Mouse (Mus musculus): ENCODE results near the gene Ubxn10. TPM values are rescaled to one million over a fixed set of nuclear protein-coding genes. Genes with fewer than 3 reads are reported as not detected.

Ubxn10 gene
- polyA plus RNA-seq, 1 experiment from 2014 or later, result 0.83 TPM

DNA sequence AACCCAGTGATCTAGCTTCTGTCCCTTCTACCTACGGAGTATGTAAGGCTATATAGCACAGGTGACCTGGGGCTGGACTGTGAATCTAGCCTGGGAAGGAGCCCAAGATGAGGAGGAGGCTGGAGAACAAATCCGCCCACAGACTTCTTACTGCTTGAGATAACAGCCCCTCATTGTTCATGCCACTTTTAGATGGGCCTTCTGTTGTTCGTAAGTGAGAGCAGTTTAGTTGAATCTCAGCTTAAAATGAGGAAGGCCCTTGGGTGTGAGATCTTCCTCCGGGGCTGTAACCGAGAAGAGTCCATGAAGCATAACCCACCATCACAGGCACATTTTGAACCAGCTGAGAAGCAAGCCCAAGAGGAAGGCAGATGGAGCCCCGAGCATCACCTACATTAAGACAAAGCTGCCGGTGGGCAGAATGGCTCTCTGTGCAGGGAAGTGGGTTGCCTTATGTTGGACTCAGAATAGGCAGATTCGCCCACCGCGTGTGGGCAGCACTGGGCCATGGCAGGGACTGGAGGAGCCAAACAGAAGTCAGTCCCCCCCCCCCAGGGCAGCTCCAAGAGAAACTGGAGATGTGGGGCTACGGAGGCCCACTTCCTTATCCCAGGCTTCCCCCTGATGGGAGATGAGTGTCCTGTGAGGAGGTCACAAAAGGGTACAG is 76.9 kb downstream of the Ubxn10 start:
- H3K27me3 ChIP-seq (replicated peaks; ENCODE audit: control insufficient read depth, insufficient read depth, low read length), result no peaks in the 10 kb centered on the region
- H3K4me1 ChIP-seq (replicated peaks; ENCODE audit: control insufficient read depth, insufficient read depth, low read length), result no peaks in the 10 kb centered on the region
- H3K9ac ChIP-seq (ENCODE audit: low read depth, low read length), result no peak overlapping the region
- H3K27ac ChIP-seq (ENCODE audit: low read depth, low read length), result no peak overlapping the region
- ATAC-seq, result no peak
- H3K9me3 ChIP-seq (ENCODE audit: control insufficient read depth), result no peaks in the 10 kb centered on the region
- WGBS, result 82% methylated on average over 11 of the region's 11 CpGs
- H3K4me2 ChIP-seq (replicated peaks; ENCODE audit: low read depth), result no peak overlapping the region
- no peak for TF ChIP-seq CTCF (IDR thresholded peaks at IDR 0.05; ENCODE audit: low read depth)
- H3K36me3 ChIP-seq (ENCODE audit: control insufficient read depth, insufficient read depth), result no peaks in the 10 kb centered on the region
- no peak overlapping the region for H3K4me3 ChIP-seq (ENCODE audit: low read depth, low read length)

Other genes with a start within 250 kb of the Ubxn10 start
- 0.16 and 0.17 TPM in 2 replicates for gene Vwa5b1, start 101.3 kb downstream of the Ubxn10 start, polyA plus RNA-seq (2015; fragmentation: Nextera tagmentation; extraction: Ambion mirVana)
- gene Pla2g2c, start 12.4 kb downstream of the Ubxn10 start, polyA plus RNA-seq (2015; fragmentation: Nextera tagmentation; extraction: Ambion mirVana), result 0.09 and 0.21 TPM in 2 replicates
- 0.46 and 0.64 TPM in 2 replicates for gene Pla2g2f, start 20.5 kb upstream of the Ubxn10 start, polyA plus RNA-seq (2015; fragmentation: Nextera tagmentation; extraction: Ambion mirVana)
- 1.5 and 2.3 TPM in 2 replicates for gene Pla2g2d, start 38.6 kb upstream of the Ubxn10 start, polyA plus RNA-seq (2015; fragmentation: Nextera tagmentation; extraction: Ambion mirVana)
- 0.22 and 0.39 TPM in 2 replicates for gene Pla2g5, start 126.3 kb upstream of the Ubxn10 start, polyA plus RNA-seq (2015; fragmentation: Nextera tagmentation; extraction: Ambion mirVana)
- not detected in 2 replicates for gene Gm13030, start 136.8 kb upstream of the Ubxn10 start, polyA plus RNA-seq (2015; fragmentation: Nextera tagmentation; extraction: Ambion mirVana)
- 0.30 and 0.52 TPM in 2 replicates for gene Pla2g2e, start 140.8 kb upstream of the Ubxn10 start, polyA plus RNA-seq (2015; fragmentation: Nextera tagmentation; extraction: Ambion mirVana)
- gene Otud3, start 176.8 kb upstream of the Ubxn10 start, polyA plus RNA-seq (2015; fragmentation: Nextera tagmentation; extraction: Ambion mirVana), result 3.5 and 3.6 TPM in 2 replicates
- 65.2 and 70.7 TPM in 2 replicates for gene Rnf186, start 229.9 kb upstream of the Ubxn10 start, polyA plus RNA-seq (2015; fragmentation: Nextera tagmentation; extraction: Ambion mirVana)
- gene Tmco4, start 235.7 kb upstream of the Ubxn10 start, polyA plus RNA-seq (2015; fragmentation: Nextera tagmentation; extraction: Ambion mirVana), result 11.0 and 12.2 TPM in 2 replicates